Mouse (Mus musculus): ENCODE results near the gene Gm13289. TPM values are rescaled to one million over a fixed set of nuclear protein-coding genes. Genes with fewer than 3 reads are reported as not detected.

The Gm13289 gene
- not detected in 2 replicates for polyA plus RNA-seq (2012; rRNA removed)

GRCm38 (mm10) chr4:88776622-88777021, at the start of gene Gm13289:
Gm13289 (plus strand) TSS chr4:88776922.

GRCm38 (mm10) chr4:88754818-88755340, 21.8 kb upstream of the Gm13289 start, which contains the start of gene Gm13271:
Gm13271 (plus strand) TSS chr4:88754868.

DNA sequence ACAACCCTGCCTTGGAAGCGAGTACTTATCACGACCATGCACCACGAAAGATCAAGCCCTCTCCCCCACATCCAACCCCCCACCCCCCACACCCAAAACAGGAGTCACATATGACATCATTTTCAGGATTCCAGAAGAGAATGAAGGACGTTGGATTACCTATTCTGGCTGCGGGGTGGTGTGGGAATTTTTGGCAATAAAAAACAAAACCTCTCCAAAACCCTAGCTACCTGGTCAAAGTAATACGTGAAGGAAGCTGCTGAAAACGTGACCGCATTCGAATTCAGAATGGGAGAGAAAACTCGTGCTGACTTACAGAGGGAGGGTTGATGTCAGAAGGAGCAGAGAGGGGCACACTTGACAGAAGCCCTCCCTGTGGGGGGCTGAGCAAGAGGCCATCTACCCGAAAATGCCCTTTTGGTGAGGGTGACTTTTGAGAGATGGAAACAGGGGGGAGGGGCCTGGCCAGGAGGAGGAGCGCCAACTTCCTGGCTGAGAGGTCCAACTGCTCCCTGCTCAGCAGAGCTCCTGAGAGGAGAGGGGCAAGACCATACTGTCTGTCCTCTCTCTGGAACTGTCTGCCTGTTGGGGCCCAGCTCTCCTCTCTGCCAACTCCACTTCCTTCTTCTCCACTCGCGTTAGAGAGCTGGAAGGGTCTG, 17.0 kb upstream of the Gm13289 start, which contains the start of gene Gm13283:
Gene Gm13283, plus strand, starts transcription at position 510 of the 659 bp plus-strand sequence.

DNA sequence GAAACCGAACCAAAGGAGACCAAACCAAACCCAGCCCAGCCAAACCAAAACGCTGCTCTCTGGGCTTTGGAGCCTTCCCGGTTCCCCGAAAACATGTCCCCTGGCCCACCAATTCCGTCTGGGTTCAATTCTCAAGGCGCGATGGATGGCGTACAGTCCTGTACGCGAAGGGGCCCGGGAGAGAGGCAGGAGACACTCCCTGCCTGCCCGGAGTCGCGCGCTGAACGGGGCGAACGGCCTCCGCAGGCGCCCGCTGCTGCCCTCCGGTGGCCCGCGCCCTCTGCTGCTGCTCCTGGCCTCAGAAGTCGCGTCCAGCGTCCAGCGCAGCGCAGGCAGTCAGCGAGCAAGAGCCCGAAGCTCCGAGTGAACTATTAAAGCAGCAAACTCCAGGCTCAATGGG, 3.2 kb upstream of the Gm13289 start, which contains the start of gene Gm13290:
Gene Gm13290, plus strand, starts transcription at position 301 of the 400 bp plus-strand sequence.

DNA sequence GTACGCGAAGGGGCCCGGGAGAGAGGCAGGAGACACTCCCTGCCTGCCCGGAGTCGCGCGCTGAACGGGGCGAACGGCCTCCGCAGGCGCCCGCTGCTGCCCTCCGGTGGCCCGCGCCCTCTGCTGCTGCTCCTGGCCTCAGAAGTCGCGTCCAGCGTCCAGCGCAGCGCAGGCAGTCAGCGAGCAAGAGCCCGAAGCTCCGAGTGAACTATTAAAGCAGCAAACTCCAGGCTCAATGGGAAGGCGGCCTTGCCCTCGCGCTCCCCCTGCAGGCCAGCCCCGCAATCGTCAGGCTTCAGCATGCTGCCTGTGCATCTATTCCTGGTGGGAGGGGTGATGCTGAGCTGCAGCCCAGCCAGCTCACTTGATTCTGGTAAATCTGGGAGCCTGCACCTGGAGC, 2.8 kb downstream of the Gm13289 start, which contains the start of gene Gm13272:
Gene Gm13272, plus strand, starts transcription at position 301 of the 400 bp plus-strand sequence.

DNA sequence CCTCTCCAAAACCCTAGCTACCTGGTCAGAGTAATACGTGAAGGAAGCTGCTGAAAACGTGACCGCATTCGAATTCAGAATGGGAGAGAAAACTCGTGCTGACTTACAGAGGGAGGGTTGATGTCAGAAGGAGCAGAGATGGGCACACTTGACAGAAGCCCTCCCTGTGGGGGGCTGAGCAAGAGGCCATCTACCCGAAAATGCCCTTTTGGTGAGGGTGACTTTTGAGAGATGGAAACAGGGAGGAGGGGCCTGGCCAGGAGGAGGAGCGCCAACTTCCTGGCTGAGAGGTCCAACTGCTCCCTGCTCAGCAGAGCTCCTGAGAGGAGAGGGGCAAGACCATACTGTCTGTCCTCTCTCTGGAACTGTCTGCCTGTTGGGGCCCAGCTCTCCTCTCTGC, 5.1 kb downstream of the Gm13289 start, which contains the start of gene Ifnz:
Gene Ifnz, plus strand, starts transcription at position 301 of the 400 bp plus-strand sequence.

DNA sequence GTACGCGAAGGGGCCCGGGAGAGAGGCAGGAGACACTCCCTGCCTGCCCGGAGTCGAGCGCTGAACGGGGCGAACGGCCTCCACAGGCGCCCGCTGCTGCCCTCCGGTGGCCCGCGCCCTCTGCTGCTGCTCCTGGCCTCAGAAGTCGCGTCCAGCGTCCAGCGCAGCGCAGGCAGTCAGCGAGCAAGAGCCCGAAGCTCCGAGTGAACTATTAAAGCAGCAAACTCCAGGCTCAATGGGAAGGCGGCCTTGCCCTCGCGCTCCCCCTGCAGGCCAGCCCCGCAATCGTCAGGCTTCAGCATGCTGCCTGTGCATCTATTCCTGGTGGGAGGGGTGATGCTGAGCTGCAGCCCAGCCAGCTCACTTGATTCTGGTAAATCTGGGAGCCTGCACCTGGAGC, 8.7 kb downstream of the Gm13289 start, which contains the start of gene Gm13276:
Gene Gm13276, plus strand, starts transcription at position 301 of the 400 bp plus-strand sequence.

GRCm38 (mm10) chr4:88788402-88788801, 11.7 kb downstream of the Gm13289 start, which contains the start of gene Gm13277:
Gm13277 (plus strand) TSS chr4:88788632.

GRCm38 (mm10) chr4:88791250-88791649, 14.5 kb downstream of the Gm13289 start, which contains the start of gene Gm13278:
Gm13278 (plus strand) TSS chr4:88791550.

GRCm38 (mm10) chr4:88793936-88794675, 17.4 kb downstream of the Gm13289 start, which contains the start of gene Gm13275:
Gm13275 (plus strand) TSS chr4:88794487.

DNA sequence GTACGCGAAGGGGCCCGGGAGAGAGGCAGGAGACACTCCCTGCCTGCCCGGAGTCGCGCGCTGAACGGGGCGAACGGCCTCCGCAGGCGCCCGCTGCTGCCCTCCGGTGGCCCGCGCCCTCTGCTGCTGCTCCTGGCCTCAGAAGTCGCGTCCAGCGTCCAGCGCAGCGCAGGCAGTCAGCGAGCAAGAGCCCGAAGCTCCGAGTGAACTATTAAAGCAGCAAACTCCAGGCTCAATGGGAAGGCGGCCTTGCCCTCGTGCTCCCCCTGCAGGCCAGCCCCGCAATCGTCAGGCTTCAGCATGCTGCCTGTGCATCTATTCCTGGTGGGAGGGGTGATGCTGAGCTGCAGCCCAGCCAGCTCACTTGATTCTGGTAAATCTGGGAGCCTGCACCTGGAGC, 20.4 kb downstream of the Gm13289 start, which contains the start of gene Gm13279:
Gene Gm13279, plus strand, starts transcription at position 301 of the 400 bp plus-strand sequence.

DNA sequence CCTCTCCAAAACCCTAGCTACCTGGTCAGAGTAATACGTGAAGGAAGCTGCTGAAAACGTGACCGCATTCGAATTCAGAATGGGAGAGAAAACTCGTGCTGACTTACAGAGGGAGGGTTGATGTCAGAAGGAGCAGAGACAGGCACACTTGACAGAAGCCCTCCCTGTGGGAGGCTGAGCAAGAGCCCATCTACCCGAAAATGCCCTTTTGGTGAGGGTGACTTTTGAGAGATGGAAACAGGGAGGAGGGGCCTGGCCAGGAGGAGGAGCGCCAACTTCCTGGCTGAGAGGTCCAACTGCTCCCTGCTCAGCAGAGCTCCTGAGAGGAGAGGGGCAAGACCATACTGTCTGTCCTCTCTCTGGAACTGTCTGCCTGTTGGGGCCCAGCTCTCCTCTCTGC, 22.6 kb downstream of the Gm13289 start, which contains the start of gene Gm13285:
Gene Gm13285, plus strand, starts transcription at position 301 of the 400 bp plus-strand sequence.

GRCm38 (mm10) chr4:88802954-88803353, 26.2 kb downstream of the Gm13289 start, which contains the start of gene Gm13287:
Gm13287 (plus strand) TSS chr4:88803254.

GRCm38 (mm10) chr4:88805231-88805630, 28.5 kb downstream of the Gm13289 start, which contains the start of gene Gm13288:
Gm13288 (plus strand) TSS chr4:88805531.

DNA sequence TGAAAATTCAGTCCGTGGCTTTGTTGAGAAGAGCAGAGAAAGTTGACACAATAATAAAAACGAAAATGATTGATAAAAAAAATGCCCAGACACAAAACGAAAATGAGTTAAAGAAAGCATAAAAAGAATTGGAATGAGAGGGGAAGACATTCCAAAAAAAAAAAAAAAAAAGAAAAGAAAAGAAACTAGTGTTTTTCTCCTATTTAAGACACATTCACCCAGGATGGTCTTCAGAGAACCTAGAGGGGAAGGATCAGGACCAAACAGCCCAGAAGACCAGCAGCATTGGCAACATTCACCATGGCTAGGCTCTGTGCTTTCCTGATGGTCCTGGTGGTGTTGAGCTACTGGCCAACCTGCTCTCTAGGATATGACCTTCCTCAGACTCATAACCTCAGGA, 39.2 kb downstream of the Gm13289 start, which contains the start of gene Ifna7:
Gene Ifna7, plus strand, starts transcription at position 301 of the 400 bp plus-strand sequence.

DNA sequence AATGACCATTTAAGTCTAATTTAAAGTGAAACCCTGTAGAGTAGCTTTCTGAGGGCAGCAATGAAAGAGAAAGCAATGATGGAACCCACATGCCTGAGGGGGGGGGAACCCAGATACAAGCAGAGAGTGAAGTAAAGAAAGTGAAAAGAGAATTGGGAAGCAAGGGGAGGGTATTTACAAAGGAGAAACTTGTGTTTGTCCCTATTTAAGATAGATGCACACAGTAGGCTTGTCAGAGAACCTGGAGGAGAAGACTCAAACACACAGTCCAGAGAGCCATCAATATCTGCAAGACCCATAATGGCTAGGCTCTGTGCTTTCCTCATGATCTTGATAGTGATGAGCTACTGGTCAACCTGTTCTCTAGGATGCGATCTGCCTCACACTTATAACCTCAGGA, 42.9 kb downstream of the Gm13289 start, which contains the start of gene Ifna11:
Gene Ifna11, plus strand, starts transcription at position 301 of the 400 bp plus-strand sequence.

Other genes with a start within 250 kb of the Gm13289 start
- not detected in 2 replicates for gene Ifna15, start 218.7 kb upstream of the Gm13289 start, polyA plus RNA-seq (2012; rRNA removed)
- not detected in 2 replicates for gene Ifna14, start 205.1 kb upstream of the Gm13289 start, polyA plus RNA-seq (2012; rRNA removed)
- gene Ifna9, start 184.5 kb upstream of the Gm13289 start, polyA plus RNA-seq (2012; rRNA removed), result not detected in 2 replicates
- not detected in 2 replicates for gene Ifna12, start 173.5 kb upstream of the Gm13289 start, polyA plus RNA-seq (2012; rRNA removed)
- gene C87499, start 142.5 kb upstream of the Gm13289 start, polyA plus RNA-seq (2012; rRNA removed), result not detected in 2 replicates
- gene Ifna13, start 132.5 kb upstream of the Gm13289 start, polyA plus RNA-seq (2012; rRNA removed), result not detected in 2 replicates
- gene Ifna16, start 100.0 kb upstream of the Gm13289 start, polyA plus RNA-seq (2012; rRNA removed), result not detected in 2 replicates
- not detected in 2 replicates for gene Ifna2, start 93.0 kb upstream of the Gm13289 start, polyA plus RNA-seq (2012; rRNA removed)
- gene Ifnab, start 85.6 kb upstream of the Gm13289 start, polyA plus RNA-seq (2012; rRNA removed), result not detected in 2 replicates
- gene Gm26566, start 55.1 kb upstream of the Gm13289 start, polyA plus RNA-seq (2012; rRNA removed), result 0.15 and 0.44 TPM in 2 replicates
- 17.9 and 18.2 TPM in 2 replicates for gene Klhl9, start 54.5 kb upstream of the Gm13289 start, polyA plus RNA-seq (2012; rRNA removed)
- gene Gm13271, start 22.1 kb upstream of the Gm13289 start, polyA plus RNA-seq (2012; rRNA removed), result not detected in 2 replicates
- not detected in 2 replicates for gene Gm13283, start 16.8 kb upstream of the Gm13289 start, polyA plus RNA-seq (2012; rRNA removed)
- gene Gm13290, start 3.1 kb upstream of the Gm13289 start, polyA plus RNA-seq (2012; rRNA removed), result not detected in 2 replicates
- not detected in 2 replicates for gene Gm13272, start 2.9 kb downstream of the Gm13289 start, polyA plus RNA-seq (2012; rRNA removed)
- gene Ifnz, start 5.2 kb downstream of the Gm13289 start, polyA plus RNA-seq (2012; rRNA removed), result not detected in 2 replicates
- not detected in 2 replicates for gene Gm13276, start 8.8 kb downstream of the Gm13289 start, polyA plus RNA-seq (2012; rRNA removed)
- not detected in 2 replicates for gene Gm13277, start 11.7 kb downstream of the Gm13289 start, polyA plus RNA-seq (2012; rRNA removed)
- not detected in 2 replicates for gene Gm13278, start 14.6 kb downstream of the Gm13289 start, polyA plus RNA-seq (2012; rRNA removed)
- not detected in 2 replicates for gene Gm13275, start 17.6 kb downstream of the Gm13289 start, polyA plus RNA-seq (2012; rRNA removed)
- not detected in 2 replicates for gene Gm13279, start 20.5 kb downstream of the Gm13289 start, polyA plus RNA-seq (2012; rRNA removed)
- not detected in 2 replicates for gene Gm13285, start 22.7 kb downstream of the Gm13289 start, polyA plus RNA-seq (2012; rRNA removed)
- not detected in 2 replicates for gene Gm13287, start 26.3 kb downstream of the Gm13289 start, polyA plus RNA-seq (2012; rRNA removed)
- not detected in 2 replicates for gene Gm13288, start 28.6 kb downstream of the Gm13289 start, polyA plus RNA-seq (2012; rRNA removed)
- gene Ifna7, start 39.3 kb downstream of the Gm13289 start, polyA plus RNA-seq (2012; rRNA removed), result not detected in 2 replicates
- gene Ifna11, start 43.0 kb downstream of the Gm13289 start, polyA plus RNA-seq (2012; rRNA removed), result not detected in 2 replicates
- not detected in 2 replicates for gene Ifna6, start 50.5 kb downstream of the Gm13289 start, polyA plus RNA-seq (2012; rRNA removed)
- not detected in 2 replicates for gene Ifna5, start 58.6 kb downstream of the Gm13289 start, polyA plus RNA-seq (2012; rRNA removed)
- gene Ifna4, start 64.9 kb downstream of the Gm13289 start, polyA plus RNA-seq (2012; rRNA removed), result not detected in 2 replicates
- not detected in 2 replicates for gene Ifna1, start 73.2 kb downstream of the Gm13289 start, polyA plus RNA-seq (2012; rRNA removed)
- gene Ifne, start 103.3 kb downstream of the Gm13289 start, polyA plus RNA-seq (2012; rRNA removed), result not detected in 2 replicates